Mouse (Mus musculus) gastrocnemius, postnatal 10 days (tissue): ENCODE data around the gene Rras. TPM values are rescaled to one million over a fixed set of nuclear protein-coding genes. Genes with fewer than 3 reads are reported as not detected.
"Not testable (repeated sequence)": the region's sequence is repeated elsewhere in the genome, so short reads cannot be mapped to it uniquely, and the experiment has no call there.

Experiments
- DNase-seq: peaks from one replicate; pipeline ENCODE4 v3.0.0; 2021; ENCODE audit warnings: mixed read lengths
- total RNA-seq, 2 experiments: library from RNA; stranded (reverse); gene quantifications; 2 replicates each; pipeline ENCODE4 v1.2.3; 2021

Gene Rras
- total RNA-seq, 2 experiments from 2014 or later, result 75.5 to 80.6 TPM

DNA sequence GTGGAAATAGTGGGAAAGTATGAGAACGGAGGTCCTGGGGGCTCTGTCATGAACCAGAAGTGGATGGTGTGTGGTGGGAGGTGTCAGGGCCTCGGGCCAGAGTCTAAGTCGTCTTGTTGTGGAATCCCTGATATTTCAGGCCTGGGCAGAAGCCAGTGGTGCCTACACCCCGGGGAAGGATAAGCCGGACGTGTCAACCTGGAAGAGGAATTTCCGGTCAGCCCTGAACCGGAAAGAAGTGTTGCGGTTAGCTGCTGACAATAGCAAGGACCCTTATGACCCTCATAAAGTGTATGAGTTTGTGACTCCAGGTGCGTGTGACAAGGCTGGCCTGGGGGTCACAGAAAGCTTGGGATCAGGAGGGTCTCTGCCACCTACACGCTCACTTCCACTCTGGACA is 18.0 kb upstream of the Rras start:
- no peak for DNase-seq

DNA sequence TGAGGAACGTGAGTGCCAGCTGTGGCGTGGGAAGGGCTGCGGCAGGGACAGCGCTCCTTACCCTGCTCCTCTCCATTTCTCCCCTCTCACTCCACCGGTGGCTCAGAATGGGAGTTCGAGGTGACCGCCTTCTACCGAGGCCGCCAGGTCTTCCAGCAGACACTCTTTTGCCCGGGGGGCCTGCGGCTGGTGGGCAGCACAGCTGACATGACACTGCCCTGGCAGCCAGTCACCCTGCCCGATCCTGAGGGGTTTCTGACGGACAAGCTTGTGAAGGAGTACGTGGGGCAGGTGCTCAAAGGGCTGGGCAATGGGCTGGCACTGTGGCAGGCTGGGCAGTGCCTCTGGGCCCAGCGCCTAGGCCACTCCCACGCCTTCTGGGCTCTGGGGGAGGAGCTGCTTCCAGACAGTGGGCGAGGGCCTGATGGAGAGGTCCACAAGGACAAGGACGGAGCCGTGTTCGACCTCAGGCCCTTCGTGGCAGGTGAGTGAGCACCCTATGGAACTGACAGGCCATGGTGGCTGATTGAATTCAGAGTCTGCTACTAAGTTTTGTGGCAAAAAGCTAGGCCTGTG is 17.1 kb upstream of the Rras start:
- DNase-seq, result no peak

DNA sequence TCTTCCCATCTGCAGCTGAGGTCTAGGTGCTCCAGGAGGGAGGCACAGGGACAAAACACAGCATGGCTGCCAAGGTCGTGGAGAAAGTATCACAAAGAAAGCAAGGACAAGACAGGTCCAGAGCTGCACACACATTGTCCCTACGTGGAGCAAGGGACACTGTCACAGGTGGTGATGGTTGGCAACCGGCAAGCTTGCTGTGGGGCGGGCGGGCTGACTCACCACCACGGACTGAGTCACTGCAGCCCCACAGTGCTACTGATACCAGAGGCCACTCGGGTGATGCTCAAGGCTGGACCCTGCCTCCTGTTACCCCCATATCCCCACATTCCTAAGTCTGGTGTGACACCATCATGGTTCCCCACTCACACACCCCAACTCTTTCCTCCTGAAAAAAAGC is 15.3 kb upstream of the Rras start:
- DNase-seq, result no peak

DNA sequence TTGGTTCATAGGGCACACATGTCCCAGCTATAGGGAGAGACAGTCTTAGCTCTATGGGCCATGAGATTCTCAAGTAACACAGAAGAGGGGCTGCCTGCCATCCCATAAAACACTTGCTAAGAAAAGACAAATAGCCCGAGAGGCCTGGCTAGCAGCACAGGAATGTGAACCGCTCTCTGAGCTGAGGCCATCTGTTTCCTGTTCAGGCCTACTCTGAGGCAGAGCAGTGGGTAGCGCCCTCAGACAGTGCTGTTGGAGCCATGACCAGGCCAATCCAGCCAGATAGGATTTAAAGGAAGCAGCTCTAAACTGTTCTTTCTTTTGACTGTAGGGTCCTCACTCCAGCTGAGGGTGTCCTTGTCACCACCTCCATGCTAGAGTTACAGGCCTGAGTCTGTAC is 13.2 kb upstream of the Rras start:
- no peak for DNase-seq

DNA sequence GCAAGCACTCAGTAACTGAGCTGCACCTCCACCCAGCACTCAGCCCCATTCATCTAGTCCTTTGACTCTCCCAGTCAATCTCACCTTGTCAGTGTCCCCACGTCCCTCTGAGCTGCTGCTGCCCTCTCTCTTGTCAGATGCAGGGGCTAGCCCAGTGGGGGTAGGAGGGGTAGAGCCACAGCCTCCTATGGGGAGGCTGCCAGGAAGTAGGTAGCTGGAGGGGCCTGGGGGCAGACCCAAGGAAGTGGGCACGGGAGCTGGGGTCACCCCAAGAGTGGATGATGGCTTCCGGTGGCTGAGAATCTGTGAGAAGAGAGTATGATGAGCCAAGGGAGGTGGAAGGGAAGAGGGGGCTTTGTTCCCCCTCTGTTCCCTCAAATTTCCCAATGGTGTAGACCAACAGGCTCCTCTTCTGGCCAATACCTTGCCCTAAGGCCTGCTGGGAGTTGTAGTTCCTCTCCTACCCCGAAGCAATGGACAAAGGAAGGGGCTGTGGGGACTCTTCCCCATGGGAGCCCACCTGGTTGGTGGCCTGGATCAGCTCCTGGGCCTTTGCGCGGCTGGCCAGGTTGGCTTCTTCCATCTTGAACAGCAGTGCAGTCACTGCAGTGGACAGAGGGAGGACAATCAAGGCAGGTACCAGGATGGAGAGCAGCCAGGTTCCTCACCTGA is 12.3 kb upstream of the Rras start:
- DNase-seq, result no peak

DNA sequence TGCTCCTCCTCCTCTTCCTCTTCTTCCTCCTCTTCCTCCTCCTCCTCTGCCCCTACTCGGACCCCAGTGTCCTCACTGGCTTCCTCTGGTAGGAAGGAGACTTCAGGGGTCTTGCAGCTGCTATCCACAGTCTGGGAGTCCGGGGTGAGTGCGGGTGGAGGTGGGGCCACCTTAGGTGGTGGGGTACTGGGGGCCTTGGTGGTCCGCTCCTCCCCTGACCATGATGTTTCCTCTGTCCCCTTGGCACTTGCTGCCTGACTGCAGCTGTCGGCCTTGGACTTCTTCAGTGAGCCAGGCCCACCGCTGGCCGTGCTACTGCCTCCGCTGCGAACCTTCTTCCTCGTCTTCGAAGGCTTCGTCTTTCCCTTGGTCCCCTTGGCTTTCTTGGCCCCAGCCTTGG is 11.3 kb upstream of the Rras start:
- no peak for DNase-seq

DNA sequence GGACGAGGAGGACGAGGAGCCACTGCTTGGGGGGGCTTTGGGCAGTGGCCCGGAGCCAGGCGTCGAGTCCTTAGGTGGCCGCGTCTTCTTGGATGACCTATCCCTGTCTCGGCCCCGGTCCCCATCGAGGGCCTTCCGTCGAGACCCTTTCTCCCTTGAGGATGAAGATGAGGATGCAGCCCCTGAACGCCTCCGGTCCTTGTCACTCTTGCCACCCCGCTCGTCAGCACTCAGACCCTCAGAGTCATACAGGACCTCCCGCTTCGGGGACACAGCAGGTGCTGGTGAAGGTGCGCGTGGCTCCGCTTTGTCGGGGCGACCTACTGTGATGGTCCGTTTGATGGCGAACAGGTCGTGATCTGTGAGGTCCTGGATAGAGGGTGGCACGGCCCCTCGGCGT is 10.6 kb upstream of the Rras start:
- no peak for DNase-seq

DNA sequence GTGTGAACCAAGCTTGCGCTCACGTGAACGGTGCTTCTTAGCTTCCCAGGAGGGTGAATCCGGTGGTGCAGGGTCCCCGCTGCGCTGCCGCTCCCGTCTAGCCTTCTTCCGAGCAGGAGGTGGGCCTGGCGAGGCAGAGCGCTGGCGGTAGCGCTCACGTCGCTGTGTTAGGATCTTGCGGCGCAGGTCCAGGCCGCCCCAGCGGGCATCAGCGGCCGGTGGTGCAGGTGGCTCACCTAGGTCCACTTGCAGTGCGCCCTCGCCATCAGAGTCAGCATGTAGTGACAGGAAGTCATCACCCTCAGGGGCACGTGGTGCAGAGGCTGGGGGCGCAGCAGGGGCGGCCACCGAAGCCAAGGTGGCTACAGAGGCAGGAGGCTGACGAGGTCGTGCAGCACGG is 9.9 kb upstream of the Rras start:
- DNase-seq, result no peak

DNA sequence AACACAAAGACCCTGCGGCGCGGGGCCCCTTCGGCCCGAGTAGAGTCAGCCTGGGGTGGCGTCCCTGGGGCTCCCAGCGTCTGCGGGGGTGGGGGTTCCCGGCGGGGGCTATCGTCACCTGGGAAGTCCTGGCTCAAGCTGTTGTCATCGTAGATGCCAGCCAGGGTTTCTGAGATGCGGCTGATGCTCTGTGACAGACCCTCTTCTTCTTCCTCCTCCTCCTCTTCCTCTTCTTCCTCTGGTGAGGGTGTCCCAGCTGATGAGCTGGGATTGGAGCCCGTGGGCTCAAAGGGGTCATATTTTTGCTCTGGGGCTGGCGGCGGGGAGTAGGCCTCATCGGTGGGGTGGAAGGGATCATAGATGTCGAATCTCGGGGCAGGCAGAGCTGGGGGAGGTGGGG is 9.3 kb upstream of the Rras start:
- DNase-seq, result no peak

DNA sequence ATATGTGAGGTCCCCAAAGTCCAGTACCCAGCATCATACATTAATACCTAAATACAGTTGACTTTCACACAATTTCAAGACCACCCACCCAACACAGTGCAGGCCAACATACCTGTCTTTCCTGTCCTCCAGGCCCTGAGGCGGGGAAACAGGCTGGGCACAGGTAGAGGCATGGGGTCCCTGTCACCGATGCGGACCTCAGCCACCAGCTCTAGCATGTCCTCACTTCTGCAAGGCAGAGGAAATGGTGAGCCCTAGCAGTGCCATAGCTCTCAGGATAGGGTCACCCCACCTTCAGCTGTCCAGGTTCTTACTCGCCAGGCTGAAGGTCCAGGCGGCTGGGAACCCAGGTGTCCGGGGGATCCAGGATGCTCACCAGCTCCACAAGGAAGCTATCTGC is 5.8 kb upstream of the Rras start:
- DNase-seq, result no peak

DNA sequence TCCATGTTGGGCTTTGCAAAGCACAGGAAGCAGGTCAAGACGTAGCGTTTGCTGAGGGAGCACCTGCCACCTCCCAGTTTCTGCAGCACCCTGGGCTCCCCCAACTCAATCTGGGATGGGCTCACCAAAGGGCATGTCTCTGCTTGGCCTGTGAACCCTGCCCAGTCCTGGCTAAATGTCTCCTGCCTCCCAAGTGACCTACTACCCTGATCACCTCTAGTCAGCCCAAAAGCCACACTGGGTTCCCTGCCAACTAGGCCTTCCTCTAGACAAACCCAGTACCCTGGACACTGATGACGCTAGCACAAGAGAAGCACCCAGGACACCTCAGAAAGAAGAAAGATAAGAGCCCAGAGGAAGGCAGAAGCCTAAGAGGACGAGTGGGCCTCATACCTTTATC is 4.9 kb upstream of the Rras start:
- no peak for DNase-seq

DNA sequence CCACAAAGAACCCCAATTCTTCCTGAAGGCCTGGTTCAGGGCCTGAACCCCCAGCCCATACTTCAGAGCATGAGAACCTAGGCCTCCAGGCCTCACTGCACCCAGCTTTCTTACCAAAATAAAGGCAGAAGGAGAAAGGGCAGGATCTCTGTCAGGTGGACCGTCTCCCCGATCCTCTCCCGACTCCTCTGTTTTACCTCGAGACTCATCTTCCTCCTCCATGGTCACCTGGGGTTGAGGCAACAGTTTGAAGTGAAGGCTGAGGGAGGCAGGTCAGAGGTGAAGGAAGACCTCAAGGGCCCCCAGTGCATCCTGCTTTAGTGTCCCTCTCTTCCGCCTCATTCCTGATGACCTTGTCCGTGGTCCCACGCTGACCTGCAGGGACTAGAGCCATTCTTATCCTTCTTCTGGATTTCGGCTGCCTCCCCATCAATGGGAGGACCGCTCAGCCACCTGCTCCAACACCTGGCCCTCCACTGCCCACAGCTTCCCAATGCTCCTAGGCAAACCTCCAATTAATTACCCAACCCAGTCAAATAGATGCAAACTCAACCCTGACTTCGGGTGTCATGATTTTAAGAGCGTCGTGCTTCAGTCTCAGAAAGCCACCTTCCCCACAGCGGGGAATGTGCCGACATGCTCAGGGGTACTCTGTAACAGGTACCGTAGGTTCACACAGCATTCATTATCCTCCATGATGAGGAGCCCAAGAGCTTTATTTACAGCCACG is 4.2 kb upstream of the Rras start:
- DNase-seq, result no peak

DNA sequence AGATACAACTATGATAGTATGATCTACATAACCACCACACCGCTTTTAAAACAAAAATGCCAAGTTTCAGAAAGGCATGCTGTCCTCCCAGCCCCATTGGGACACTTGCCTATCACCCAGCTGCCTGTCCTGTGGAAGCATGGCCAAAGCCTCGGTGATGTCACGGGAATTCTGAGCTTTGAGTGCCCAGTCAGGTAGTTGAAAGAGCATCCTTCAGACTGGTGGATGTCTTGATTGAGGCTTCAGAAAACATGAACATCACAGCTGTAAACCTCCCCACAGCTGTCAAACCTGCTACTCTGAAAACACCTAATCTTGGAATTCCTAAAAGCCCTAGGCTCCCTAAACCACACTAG is 3.7 kb upstream of the Rras start:
- DNase-seq, result no peak

DNA sequence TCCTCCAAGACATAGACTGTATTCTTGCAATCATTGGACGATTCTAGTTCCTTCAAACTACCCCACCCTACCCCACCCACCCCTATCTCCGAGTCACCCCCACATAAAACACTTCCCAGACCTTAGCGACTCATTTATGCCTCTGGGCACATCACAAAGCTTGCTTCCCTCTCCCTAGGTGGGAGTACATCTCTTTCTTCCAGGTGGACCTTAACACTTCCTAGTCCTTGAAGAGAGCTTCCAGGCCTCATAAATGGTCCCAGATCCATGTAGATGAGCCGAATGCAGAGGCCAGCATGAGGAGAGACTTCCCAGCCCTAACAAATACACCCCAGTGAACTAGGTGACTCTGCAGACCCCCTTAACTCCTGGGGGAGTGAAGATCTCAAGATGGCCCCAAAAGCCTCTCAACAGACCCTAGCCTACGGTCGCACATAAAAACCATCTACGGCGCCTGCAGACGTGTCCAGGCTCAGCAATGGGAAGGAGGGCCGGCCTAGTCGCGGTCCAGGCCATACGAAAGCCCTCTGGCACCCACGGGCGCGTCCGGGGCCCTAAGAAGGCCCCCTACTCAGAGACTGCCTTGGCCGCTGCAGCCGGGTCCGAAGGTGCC is 2.3 kb upstream of the Rras start:
- DNase-seq, result no peak

DNA sequence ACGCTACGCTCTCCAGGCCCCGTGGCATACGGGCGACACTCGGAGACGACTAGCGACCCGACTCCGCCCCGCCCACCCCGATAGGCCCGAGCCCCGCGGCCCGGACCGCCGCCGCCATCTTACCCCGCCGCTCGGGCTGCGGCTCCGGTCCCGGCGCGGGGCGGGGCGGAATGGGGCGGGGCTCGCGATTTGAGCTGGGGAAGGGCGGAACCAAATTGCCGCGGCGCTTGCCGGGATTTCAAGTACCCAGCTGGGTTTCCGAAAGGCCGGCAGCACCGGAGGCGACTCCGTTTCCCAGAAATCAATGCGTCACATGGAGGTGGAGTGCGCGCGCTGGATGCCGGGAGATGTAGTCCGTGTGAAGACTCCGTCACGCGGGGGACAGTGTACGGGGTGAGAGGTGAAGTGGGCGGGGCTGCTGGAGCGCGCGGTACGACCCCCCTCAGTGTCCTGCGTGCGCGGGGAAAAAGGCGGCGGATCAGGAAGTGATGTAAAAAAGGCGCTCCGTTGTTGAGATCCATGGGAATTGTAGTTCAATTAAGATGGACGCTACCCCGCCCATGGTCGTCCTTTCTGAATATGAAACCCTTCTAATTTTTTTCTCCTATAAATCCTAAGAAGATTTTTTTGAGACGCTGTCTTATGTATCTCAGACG is 1.7 kb upstream of the Rras start, which contains the start of gene Scaf1:
TSS of gene Scaf1 (minus strand) at position 407 of the 656 bp plus-strand sequence.
- peak; percentile 98 for DNase-seq

DNA sequence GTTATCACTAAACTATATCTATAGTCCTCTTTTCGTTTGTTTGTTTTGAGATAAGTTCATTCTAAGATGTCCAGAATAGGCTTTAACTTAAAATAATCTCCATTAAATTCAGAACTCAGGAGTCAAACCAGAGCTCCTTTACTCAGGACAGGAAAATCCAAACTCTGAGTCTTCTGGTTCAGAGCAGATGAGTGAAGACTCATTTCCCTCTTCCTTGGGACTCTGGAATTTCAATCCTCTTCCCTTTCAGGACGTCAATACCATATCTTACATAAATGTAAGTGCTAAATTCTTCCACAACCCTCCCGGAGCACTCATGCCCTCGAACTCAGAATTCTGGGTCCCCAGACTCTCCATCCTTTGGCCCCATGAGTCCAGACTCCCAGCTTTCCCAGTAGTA is 1.0 kb upstream of the Rras start:
- no peak for DNase-seq

DNA sequence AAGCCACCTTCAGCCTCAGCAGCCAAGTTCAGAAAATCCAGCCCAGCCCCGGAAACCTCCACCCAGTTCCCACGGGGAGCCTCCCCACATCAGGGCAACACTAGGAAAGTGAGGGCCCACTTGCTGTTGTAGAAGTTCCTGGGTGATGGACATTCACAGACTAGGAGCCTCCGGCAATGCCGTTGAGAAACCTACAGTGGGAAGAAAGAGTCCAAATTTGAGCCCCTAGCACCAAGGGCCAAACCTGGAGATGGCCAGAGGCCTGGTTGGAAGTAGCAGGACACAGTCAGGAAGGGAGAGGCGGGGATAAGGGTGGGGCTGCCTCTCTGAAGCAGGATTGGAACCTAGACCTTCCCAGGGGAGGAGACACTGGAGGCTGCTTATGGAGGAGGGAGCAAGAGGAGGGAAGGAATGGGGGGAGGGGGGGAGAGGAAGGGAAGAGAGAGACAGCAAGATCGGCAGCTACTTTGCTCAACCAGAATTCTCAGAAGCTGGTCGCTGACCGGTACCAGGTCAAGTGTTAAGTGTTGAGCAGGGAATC is 1.3 kb downstream of the Rras start:
- peak; percentile 47 for DNase-seq

DNA sequence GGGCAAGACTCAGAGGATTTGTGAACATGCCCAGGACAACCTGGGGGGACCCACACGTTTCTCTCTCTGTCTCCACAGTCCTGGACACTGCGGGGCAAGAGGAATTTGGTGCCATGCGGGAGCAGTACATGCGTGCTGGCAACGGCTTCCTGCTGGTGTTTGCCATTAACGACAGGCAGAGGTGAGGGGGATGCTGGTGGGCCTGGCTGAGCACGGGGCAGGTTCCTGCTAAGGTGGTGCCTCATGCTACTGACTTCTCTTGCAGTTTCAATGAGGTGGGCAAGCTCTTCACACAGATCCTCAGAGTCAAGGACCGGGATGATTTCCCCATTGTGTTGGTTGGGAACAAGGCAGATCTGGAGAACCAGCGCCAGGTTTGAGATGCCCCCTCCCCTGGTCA is 2.5 kb downstream of the Rras start:
- DNase-seq, result no peak

DNA sequence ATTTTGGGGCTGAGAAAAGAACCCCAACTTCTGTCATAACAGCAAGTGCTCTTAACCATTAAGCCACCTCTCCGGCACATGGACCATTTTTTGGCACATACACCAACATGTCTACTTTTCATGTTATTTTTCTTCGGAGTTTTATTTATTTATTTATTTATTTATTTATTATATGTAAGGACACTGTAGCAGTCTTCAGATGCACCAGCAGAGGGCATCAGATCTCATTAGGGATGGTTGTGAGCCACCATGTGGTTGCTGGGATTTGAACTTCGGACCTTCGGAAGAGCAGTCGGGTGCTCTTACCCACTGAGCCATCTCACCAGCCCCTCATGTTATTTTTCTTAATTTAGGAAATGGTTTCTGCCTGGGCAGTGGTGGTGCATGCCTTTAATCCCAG is 6.0 kb downstream of the Rras start:
- not testable (repeated sequence) for DNase-seq

DNA sequence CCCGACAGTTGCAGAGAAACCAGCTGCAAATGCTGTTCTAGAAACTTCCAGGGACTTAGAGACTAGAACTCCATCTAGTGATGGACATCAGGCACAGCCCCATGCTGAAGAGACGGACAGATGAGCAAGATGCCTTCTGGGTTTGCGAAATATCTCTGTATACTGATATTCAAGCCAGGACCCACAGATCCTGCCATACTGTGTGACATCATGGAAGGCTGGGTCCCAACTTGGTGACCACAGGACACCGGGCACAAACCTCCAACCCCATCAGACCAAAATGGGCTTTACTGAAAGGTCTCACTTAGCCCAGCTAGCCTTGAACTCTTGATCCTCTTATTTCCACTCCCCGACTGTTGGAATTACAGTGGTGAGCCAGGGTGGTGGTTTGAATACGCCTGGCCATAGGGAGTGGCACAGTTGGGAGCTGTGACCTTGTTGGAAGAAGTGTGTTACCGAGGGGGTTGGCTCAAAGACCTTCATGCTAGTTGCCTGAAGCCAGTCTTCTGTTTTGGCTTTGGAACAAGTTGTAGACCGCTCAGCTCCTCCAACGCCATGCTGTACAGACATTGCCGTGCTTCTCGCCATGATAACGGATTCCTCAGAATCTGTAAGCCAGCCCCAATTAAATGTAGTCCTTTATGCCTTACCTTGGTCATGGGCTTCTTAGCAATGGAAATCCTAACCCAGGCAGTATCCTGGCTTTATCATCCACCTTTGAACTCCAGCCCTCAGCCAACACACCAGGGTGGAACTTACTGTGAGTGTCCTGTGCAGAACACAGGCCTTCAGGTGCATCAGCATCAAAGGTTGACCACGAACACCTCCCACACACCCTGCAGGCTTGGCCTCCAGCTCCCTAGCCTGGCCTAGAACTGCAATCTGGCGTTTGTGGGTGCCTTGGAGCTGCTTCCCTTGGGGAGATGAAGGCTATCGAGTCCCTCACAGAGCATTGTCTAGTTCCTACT is 6.8 kb downstream of the Rras start:
- no peak for DNase-seq

DNA sequence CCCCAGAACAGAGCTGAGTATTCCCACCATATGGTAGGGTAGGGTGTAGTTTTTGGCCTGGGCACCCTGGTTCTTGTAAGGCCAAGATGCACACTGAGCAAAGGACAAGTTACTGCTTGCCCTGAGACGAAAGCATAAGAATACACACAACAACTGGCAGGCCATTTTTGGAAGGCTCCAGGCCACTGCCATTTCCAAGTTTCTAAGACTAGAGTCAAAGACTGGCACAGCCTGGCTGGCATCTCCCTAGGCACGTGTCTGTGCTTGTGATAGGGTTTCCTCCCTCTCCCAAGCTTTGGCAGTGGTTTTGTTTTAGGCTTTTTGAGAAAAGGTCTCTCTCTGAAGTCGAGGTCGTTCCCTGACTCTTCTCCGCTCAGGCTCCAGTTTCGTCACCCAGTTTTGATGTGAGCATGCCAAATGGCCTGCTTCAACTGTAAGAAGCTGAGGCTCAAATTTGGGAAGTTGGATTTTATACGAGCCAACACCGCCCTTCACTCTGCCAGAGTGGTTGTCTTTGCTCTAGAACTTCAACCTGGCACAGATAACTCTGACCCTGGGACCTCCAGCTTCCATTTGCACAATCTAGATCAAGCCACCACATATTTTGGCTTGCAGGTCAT is 8.0 kb downstream of the Rras start:
- no peak for DNase-seq
